Mouse (Mus musculus): ENCODE data around the gene Mrgpra2a.
"Not testable (repeated sequence)": the region's sequence is repeated elsewhere in the genome, so short reads cannot be mapped to it uniquely, and the experiment has no call there.

- not testable (repeated sequence) for TF ChIP-seq CTCF (IDR thresholded peaks at IDR 0.05; ENCODE audit: extremely low read depth, insufficient read depth, insufficient read length, insufficient replicate concordance); POLR2A (IDR thresholded peaks at IDR 0.05; ENCODE audit: low read depth, low read length)
These were observed 13.5 kb upstream of the Mrgpra2a start for GRCm38 (mm10) chr7:47465278-47465981.

Data from spleen, adult 2 months (tissue).